Mouse (Mus musculus): ENCODE results near the gene Hunk.

The Hunk gene

DNA sequence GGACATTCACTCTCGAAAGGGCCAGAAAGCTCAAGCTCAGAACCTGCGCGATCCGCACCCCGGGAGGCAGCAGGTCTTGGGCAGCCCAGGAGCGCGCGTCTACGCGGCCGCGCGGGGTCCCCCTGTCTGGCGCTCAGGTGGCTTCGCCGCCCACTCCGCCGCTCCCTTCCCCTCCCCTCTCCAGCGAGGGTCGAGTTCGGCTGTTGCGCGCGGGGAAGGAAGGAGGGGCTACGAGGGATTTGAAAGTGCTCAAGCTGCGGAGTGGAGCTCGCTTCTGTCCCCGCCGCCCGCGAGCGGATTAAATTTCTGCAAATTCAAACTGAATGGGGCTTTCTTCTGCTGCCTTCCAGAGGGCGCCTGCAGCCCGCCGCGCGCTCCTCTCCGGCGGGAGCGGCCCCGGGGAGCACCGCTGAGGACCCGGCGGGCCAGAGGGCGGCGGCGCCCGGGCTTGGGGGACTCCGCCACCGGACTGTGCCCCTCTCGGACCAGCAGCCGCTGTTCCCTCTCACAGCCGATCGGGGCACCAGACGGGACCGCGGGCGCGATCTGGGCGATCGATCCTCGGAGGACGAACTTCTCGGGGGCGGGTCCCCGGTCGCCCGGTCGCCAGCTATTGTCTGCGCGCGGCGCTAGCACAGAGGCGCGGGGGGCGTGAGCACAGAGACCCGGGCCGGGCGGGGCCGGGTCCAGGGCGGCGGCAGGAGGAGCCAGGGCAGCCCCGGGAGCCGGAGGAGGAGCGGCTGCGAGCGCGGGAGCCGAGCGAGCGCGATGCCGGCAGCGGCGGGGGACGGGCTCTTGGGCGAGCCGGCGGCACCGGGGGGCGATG, at the start of gene Hunk:
Gene Hunk, plus strand, starts transcription at position 326 of the 826 bp plus-strand sequence.
- in situ Hi-C loops (cut with MboI): no loop called here

DNA sequence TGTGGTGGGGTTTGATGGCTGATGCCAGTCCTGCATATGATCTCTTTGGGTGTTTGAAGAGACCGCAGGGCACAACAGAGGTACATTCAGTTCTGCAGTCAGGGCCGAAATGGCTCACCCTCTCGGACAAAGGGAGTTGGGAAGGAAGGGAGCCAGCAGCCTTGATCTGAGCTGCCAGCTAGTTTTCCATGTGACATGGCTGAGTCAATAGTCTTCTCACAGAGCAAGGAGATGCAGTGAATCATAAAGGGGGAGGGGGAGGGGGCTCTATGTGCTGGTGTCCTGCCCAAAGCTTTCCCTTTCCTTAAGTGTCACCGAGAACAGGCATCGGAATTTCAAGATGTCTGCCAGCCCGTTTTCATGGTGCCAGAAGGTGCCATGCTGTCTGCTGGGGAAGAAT, 46.8 kb upstream of the Hunk start:
- in situ Hi-C loops (cut with MboI): no loop called here

DNA sequence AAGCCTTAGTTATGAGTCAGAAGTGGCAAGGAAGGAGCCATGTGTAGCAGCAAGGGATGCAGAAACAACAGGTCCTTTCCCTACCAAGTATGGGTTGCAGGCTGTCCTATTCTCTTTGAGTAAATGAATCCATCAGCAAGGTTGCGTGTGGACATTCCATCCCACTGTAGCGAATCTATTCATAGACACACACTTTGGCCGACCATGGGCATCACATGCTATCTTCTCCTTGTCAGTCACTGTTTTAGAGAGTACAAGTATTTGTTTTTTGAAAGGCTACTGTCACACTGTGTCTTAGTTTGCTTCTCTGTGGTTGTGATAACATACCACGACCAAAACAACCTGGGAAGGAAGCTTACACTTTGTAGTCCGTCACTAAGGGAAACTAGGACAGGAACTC, 44.7 kb upstream of the Hunk start:
- in situ Hi-C loops (cut with MboI): no loop called here

DNA sequence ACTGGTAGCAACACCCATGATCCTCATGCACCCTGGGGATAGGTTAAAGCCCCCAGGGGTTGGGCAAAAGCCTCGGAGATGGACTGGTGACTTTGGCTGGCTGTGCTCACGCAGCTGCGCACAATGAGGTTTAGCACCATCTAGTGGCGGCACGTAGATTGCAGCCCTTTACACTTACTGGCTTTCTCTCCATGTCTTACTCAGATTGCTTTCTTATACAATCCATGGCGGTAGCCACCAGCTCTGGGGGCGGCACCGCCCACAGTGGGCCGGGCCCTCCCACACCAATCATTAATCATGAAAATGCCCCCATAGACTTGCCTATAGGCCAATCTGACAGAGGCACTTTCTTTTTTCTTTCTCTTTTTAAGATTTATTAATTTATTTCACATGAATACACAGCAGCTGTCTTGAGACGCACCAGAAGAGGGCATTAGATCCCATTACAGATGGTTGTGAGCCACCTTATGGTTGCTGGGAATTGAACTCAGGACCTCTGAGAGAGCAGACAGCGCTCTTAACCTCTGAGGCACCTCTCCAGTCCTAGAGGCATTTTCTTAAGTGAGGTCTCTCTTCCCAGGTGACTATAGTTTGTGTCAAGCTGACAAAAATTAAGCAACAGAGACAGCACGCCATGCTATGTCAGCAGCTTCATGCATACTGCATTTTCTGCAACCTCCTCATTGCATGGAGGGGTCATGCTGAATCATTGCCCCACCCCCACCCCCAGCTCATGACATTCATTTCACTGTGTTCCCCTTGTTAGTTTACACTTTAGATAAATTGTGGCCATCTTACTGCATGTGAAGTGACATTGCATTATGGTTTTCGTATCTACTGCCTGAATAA, 35.9 kb upstream of the Hunk start:
- in situ Hi-C loops (cut with MboI): no loop called here

DNA sequence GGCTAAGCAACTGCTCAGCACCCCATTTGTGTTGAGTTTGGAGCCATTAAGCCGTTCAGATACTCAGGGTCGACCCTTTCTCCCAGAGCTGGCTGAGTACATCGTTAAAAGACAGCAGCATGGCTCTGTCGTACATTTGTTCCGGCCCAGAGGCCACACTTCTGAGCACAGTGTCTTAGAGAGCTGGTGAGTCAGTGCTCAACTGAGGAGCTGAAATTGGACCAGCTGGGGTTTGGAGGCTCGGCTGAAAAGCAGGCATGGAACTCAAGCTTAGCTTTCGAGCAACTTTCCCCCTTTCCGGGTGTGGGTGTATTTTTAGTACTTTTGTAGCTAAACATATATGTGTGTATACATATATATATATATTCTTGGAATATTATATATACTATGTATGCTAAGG, 34.1 kb upstream of the Hunk start:
- in situ Hi-C loops (cut with MboI): no loop called here

DNA sequence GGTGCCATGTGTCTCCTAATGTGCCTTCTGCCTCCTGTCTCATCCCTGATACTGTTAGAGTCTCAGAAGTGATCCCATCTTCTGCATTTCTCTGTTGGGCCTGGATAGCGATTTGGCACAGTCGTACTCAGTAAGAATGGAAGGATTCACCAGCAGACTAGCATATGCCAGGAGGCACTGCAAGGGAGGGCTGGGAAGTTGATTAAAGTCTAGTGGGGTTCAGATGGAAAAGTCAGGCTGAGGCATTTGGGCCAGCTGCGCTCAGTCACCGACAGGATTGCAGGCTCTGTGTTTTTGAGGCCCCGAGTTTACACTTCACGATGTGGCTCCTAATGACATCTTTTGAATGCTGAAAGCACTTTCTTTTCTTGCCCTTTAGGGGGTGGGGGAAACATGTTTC, 33.1 kb upstream of the Hunk start:
- in situ Hi-C loops (cut with MboI): no loop called here

- in situ Hi-C loops (cut with MboI): no loop called here
These were observed 32.7 kb upstream of the Hunk start for GRCm38 (mm10) chr16:90353156-90353555.

DNA sequence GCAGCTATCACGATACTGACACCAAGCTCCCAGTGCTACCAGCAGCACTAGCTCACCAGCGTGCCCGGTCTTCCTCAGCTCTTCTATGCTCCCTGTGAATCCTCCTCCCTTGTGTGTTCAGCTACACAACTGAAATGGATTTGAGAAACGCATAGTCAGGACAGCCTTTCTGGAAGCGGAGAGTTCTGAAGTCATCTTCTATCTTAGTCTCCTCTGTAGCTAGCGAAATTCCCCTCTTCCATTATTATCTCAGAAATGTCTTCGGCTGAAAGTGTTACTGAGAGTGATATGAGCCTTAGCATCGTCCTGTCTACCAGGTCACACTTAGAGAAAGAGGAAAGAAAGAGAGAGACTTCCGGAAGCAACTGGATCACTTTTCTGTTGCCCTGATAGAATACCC, 26.5 kb upstream of the Hunk start:
- in situ Hi-C loops (cut with MboI): no loop called here

GRCm38 (mm10) chr16:90359750-90360149, 26.1 kb upstream of the Hunk start:
- in situ Hi-C loops (cut with MboI): no loop called here

DNA sequence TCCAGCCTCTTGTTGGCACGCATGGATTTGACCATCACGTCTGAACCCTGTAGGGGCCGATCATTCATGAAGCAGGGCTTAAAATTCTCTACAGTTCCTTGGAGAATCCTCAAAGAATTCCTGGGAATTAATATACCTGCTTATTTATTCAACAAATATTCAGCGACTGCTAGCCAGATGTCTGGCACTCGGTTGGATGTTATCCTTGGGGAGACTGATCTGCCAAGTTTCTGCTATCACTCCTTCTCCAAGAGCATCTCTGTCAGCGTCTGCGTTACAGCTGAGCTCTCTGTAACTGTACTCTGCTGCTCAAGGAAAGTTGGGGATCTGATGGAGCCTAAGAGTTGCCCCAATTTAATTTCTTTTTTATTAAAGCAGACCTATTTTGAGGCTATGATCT, 25.5 kb upstream of the Hunk start:
- in situ Hi-C loops (cut with MboI): no loop called here

DNA sequence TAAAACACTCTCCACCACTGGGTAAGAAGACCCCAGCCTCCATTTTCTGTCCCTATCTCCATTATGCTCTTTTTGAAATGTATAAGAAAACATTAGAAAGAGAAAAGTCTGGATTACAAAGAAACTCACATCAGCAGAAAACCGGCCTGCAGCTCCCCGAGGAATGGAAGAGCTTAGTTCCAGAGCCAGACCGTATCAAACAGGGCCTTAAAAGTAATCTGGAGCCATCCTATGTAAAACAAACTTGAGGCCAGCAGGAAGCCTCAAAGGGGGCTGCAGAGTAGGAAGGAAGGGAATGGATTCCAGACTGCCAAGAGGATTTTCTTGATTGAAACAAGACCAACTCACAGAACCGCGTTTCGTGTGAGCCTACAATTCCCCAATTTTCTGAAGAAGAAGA, 22.9 kb upstream of the Hunk start:
- in situ Hi-C loops (cut with MboI): no loop called here

GRCm38 (mm10) chr16:90379897-90380296, 5.9 kb upstream of the Hunk start:
- in situ Hi-C loops (cut with MboI): no loop called here

DNA sequence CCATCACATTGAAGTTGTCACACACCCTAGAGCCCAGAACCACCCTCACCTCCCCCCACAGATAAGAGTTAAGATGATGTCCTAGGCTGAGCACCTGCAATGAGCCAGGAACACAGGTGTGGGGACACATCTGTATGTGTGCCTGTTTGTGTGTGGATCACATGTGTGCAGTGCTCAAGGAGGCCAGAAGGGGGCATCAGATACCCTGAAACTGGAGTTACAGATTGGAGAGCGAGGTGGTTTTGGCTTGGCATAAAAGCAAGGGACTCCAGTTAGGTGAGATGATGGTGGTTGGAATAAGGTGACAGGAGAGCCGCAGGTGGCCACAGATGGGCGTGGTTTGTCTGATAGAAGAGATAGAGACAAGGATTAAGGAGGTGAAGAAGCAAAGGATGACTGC, 4.2 kb upstream of the Hunk start:
- in situ Hi-C loops (cut with MboI): no loop called here

DNA sequence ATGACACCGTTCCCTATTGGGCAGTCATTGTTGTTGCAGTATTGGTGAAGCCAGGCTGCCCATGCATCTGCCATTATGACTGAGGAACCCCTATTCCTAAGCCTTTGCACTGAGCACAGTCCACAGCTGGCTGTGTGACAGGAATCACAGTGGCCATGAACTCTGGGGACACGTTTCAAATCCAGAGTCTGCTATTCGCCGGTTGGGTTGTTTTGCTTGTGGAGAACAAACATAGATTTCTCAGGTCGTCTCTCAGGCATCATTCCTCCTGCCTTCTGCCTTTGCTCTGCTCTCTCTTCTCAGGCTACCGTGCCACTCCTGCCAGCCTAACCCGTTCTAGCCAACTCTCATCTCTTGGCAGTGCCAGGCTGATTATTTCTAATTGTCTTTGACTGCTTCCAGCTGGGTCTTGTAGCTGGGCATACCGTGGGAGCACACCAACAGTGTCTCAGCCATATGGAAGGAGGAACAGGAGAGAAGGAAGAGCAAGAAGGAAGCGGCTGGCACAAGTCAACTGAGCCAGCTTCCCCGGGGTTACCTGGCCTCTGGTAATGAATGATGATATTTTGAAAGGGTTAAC, 3.0 kb upstream of the Hunk start:
- in situ Hi-C loops (cut with MboI): no loop called here

GRCm38 (mm10) chr16:90384058-90384457, 1.8 kb upstream of the Hunk start:
- in situ Hi-C loops (cut with MboI): no loop called here

DNA sequence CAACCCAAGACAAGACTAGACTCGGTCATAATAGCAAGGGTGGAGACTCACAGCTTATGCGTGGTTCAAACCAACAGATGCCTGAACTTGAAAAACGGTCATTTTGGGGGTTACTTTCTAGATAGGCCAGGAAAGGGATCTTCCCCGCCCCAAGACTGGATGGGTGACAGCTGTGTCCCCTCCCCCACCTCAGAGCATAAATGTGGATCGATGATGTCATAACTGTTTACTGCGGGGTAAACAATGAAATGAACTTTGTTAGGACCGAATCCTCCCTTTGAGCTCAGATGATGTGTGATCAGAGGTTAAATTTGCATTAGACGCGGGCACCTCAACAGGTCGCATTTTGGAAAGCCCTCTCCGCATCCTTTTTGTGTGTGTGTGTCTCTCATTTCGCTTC, 967 bp upstream of the Hunk start:
- in situ Hi-C loops (cut with MboI): no loop called here

- in situ Hi-C loops (cut with MboI): no loop called here
These were observed 506 bp upstream of the Hunk start for GRCm38 (mm10) chr16:90385326-90385687.

- in situ Hi-C loops (cut with MboI): no loop called here
These were observed 824 bp downstream of the Hunk start for GRCm38 (mm10) chr16:90386514-90387160.

- in situ Hi-C loops (cut with MboI): no loop called here
These were observed 1.4 kb downstream of the Hunk start for GRCm38 (mm10) chr16:90387161-90387671.

GRCm38 (mm10) chr16:90387961-90388360, 2.1 kb downstream of the Hunk start:
- in situ Hi-C loops (cut with MboI): no loop called here

GRCm38 (mm10) chr16:90389103-90389750, 3.4 kb downstream of the Hunk start:
- in situ Hi-C loops (cut with MboI): no loop called here

- in situ Hi-C loops (cut with MboI): no loop called here
These were observed 4.9 kb downstream of the Hunk start for GRCm38 (mm10) chr16:90390731-90391130.

Data from mature B cell (primary cell).